Mouse (Mus musculus) spleen, adult 10 weeks (tissue): ENCODE measurements around the gene Klrb1c. TPM values are rescaled to one million over a fixed set of nuclear protein-coding genes. Genes with fewer than 3 reads are reported as not detected.

Source experiments
- polyA plus RNA-seq: library from polyadenylated mRNA; stranded (reverse); fragments of 350-450 nt; fragmentation: Illumina TruSeq; extraction: RNeasy Lipid Tissue Mini Kit (QIAGEN cat#74804); gene quantifications from one replicate; pipeline ENCODE4 v1.2.3, GENCODE M21; 2015; ENCODE audit warnings: low replicate concordance; ENCODE audit not compliant: insufficient read depth

The Klrb1c gene
- polyA plus RNA-seq: 27.6 TPM

GRCm38 (mm10) chr6:128789115-128789514, at the start of gene Klrb1c:
Gene Klrb1c (minus strand): TSS chr6:128789215.

GRCm38 (mm10) chr6:128826132-128826531, 37.1 kb upstream of the Klrb1c start, which contains the start of the genes Gm44511 and Klrb1b:
Gene Gm44511 (minus strand): TSS chr6:128826315.
Gene Klrb1b (minus strand): TSS chr6:128826331.

Other genes with a start within 250 kb of the Klrb1c start
- not detected for gene A2ml1, start 207.6 kb downstream of the Klrb1c start, polyA plus RNA-seq
- 4.5 TPM for gene Klrb1a, start 165.7 kb downstream of the Klrb1c start, polyA plus RNA-seq
- gene Clec2h, start 126.8 kb downstream of the Klrb1c start, polyA plus RNA-seq: not detected
- gene Klrb1, start 66.2 kb downstream of the Klrb1c start, polyA plus RNA-seq: 2.2 TPM
- gene Gm44511, start 37.1 kb upstream of the Klrb1c start, polyA plus RNA-seq: 1.7 TPM
- 6.6 TPM for gene Klrb1b, start 37.1 kb upstream of the Klrb1c start, polyA plus RNA-seq
- 177 TPM for gene Clec2i, start 98.4 kb upstream of the Klrb1c start, polyA plus RNA-seq
- gene BC035044, start 101.9 kb upstream of the Klrb1c start, polyA plus RNA-seq: 101 TPM
- gene Clec2g, start 145.2 kb upstream of the Klrb1c start, polyA plus RNA-seq: 0.97 TPM